Mouse (Mus musculus) testis, adult 2 months (tissue): ENCODE measurements around the gene Suv39h1. TPM values are rescaled to one million over a fixed set of nuclear protein-coding genes. Genes with fewer than 3 reads are reported as not detected.
"Not testable (repeated sequence)": the region's sequence is repeated elsewhere in the genome, so short reads cannot be mapped to it uniquely, and the experiment has no call there.

Experiments
- H3K27ac ChIP-seq: fragments of 200-500 bp; 2 replicates; pipeline ENCODE4 v1.5.1; 2012; ENCODE audit warnings: low read depth, low read length; ENCODE audit not compliant: control insufficient read depth, insufficient read depth
- H3K27me3 ChIP-seq: fragments of 200-500 bp; 2 replicates; pipeline ENCODE4 v1.6.1; 2012; ENCODE audit warnings: mild to moderate bottlenecking, low read length, moderate library complexity; ENCODE audit not compliant: control insufficient read depth, insufficient read depth
- H3K36me3 ChIP-seq: fragments of 200-500 bp; 2 replicates; pipeline ENCODE4 v1.6.1; 2012; ENCODE audit warnings: mild to moderate bottlenecking, low read length; ENCODE audit not compliant: control insufficient read depth, insufficient read depth
- H3K4me1 ChIP-seq: fragments of 200-500 bp; 2 replicates; pipeline ENCODE4 v1.6.1; 2012; ENCODE audit warnings: low read length; ENCODE audit not compliant: control insufficient read depth, insufficient read depth
- H3K4me3 ChIP-seq: fragments of 200-500 bp; 2 replicates; pipeline ENCODE4 v1.5.1; 2012; ENCODE audit warnings: low read depth, mild to moderate bottlenecking, low read length, moderate library complexity, mixed read lengths; ENCODE audit not compliant: control insufficient read depth
- CTCF ChIP-seq: fragments of 200-500 bp; IDR thresholded peaks from 2 replicates; pipeline ENCODE4 v1.5.1; 2012; ENCODE audit warnings: low read depth, mild to moderate bottlenecking, inconsistent platforms, low read length, moderate library complexity; ENCODE audit not compliant: control insufficient read depth, insufficient read depth, insufficient replicate concordance
- POLR2A ChIP-seq: fragments of 200-500 bp; IDR thresholded peaks from 2 replicates; pipeline ENCODE4 v1.6.1; 2012; ENCODE audit warnings: low read depth, mild to moderate bottlenecking, inconsistent platforms, low read length, moderate library complexity; ENCODE audit not compliant: control insufficient read depth
- polyA plus RNA-seq: library from polyadenylated mRNA; depleted of rRNA; stranded (reverse); fragments of >200 nt; gene quantifications from 2 replicates; pipeline ENCODE4 v1.2.3, GENCODE M21; 2012

The Suv39h1 gene
- polyA plus RNA-seq, 1 experiment = 10.0 TPM

GRCm38 (mm10) chrX:8026811-8027210 lies 47.7 kb downstream of the Suv39h1 start:
- no peaks in the 10 kb centered on the region for H3K27me3 ChIP-seq
- no peak overlapping the region for H3K4me3 ChIP-seq
- H3K36me3 ChIP-seq = no peaks in the 10 kb centered on the region
- TF ChIP-seq POLR2A = no peak
- no peak for TF ChIP-seq CTCF
- H3K27ac ChIP-seq = no peak overlapping the region
- H3K4me1 ChIP-seq = no peaks in the 10 kb centered on the region

DNA sequence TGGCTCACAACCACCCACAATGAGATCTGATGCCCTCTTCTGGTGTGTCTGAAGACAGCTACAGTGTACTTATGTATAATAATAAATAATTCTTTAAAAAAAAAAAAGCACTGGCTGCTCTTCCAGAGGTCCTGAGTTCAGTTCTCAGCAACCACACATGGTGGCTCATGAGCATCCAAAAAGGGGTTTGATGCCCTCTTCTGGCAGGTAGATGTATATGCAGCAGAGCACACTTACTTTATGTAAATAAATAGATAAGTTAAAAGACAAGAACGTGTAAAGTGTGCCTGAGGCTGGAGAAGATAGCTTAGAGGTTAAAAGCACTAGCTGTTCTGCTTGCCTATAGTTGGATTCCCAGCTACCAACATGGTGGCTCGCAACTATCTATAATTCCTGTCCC lies 49.8 kb downstream of the Suv39h1 start:
- no peaks in the 10 kb centered on the region for H3K4me1 ChIP-seq
- H3K27me3 ChIP-seq = no peaks in the 10 kb centered on the region
- H3K27ac ChIP-seq = no peak overlapping the region
- H3K4me3 ChIP-seq = no peak overlapping the region
- no peaks in the 10 kb centered on the region for H3K36me3 ChIP-seq
- no peak for TF ChIP-seq CTCF
- TF ChIP-seq POLR2A = no peak

DNA sequence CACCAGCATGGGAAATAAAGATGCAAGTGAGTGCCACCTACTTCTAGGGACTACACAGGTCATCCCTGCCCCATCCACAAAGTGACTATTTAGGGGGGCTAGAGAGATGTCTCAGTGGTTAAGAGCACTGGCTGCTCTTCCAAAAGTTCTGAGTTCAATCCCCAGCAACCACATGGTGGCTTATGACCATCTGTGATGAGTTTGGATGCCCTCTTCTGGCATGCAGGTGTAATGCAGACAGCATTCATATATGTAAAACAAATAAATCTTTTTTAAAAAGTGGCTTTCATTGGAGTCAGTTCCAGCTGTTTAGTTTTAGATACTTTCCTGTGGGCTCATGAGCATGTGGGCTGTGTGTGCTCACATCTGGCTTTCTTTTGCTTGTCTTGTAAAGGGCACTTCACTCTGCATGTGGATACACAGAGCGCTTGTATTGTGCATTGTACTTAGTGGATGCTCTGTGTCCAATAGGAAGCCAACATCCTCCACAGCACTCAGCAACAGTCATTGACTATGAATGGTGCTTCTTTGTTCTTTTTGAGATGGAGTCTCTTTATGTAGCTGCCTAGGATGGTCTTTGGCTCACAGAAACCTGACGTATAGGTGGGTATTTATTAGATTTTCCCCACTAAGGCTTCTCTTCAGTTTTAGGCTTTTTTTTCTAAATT lies 54.3 kb downstream of the Suv39h1 start:
- H3K36me3 ChIP-seq = no peaks in the 10 kb centered on the region
- H3K27ac ChIP-seq = no peak overlapping the region
- H3K4me3 ChIP-seq = no peak overlapping the region
- TF ChIP-seq POLR2A = no peak
- no peaks in the 10 kb centered on the region for H3K27me3 ChIP-seq
- H3K4me1 ChIP-seq = no peaks in the 10 kb centered on the region

GRCm38 (mm10) chrX:8018286-8018685 lies 56.3 kb downstream of the Suv39h1 start, which contains the start of gene Glod5:
Gene Glod5 (minus strand): TSS chrX:8018492.
- Histone ChIP-seq H3K27me3 (no peaks in the 10 kb centered on the region), H3K36me3 (no peaks in the 10 kb centered on the region), H3K4me1 (no peaks in the 10 kb centered on the region), H3K27ac (no peak within 1 kb of the TSS), H3K4me3 (no peak within 1 kb of the TSS)
- TF ChIP-seq POLR2A (no peak), CTCF (no peak)

GRCm38 (mm10) chrX:8017142-8017541 lies 57.4 kb downstream of the Suv39h1 start:
- Histone ChIP-seq H3K27ac (no peak overlapping the region), H3K27me3 (no peaks in the 10 kb centered on the region), H3K4me3 (no peak overlapping the region), H3K36me3 (no peaks in the 10 kb centered on the region), H3K4me1 (no peaks in the 10 kb centered on the region)
- TF ChIP-seq POLR2A (no peak), CTCF (no peak)

DNA sequence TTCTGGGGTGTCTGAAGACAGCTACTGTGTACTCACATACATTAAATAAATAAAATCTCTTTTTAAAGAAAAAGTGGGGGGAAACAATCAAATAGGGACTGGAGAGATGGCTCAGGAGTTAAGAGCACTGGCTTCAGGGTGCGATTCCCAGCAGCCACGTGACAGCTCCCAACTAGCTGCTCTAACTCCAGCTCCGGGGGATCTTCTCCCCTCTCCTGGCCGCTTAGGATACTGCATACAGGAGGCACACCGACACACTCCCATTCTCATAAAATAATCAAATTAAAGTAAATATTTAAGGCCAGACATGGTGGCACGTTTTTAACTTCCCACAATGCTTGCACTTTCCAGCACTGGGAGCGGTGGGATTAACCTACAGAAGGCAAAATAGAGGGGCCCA lies 58.9 kb downstream of the Suv39h1 start:
- H3K4me1 ChIP-seq, H3K4me3 ChIP-seq, H3K27ac ChIP-seq: not testable (repeated sequence)

DNA sequence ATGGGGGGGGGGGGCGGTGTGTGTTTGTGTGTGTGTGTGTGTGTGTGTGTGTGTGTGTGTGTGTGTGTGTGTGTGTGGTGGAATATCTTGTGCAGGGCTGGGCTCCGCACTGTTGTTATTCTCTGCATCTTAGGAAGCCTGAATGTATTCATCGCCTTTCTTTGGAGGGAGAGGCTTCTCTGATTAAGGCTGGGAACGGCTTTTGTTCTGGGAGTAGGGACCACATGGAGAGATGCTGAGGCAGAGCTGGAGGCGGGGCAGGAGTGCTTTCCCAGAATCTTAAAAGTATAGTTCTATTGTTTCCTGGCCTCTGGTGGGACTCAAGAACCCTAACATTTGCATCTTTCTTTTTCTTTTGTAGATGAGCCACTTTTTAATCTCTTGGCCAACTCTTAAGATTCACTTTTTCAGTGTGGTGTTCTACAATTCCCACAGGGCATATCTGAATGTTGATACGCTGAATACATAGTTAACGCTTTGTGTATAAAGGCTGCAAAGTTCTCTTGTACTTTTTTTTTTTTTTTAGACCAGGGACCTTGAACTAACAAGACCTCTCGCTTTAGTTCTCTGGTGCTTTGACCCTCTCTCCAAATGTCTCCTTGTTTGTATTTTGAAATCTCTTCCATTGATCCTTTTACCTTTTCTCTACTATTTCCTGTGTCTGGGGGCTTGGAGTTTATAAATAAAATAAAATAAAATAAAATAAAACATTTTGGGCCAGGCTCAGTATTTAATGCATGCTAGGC lies 60.8 kb downstream of the Suv39h1 start:
- no peaks in the 10 kb centered on the region for H3K4me1 ChIP-seq
- no peak for TF ChIP-seq CTCF
- no peak for TF ChIP-seq POLR2A
- no peaks in the 10 kb centered on the region for H3K36me3 ChIP-seq
- H3K27ac ChIP-seq = no peak overlapping the region
- no peak overlapping the region for H3K4me3 ChIP-seq
- no peaks in the 10 kb centered on the region for H3K27me3 ChIP-seq

More for the DNA sequence above, 58.9 kb downstream of the Suv39h1 start:
- not testable (repeated sequence) for H3K27me3 ChIP-seq, H3K36me3 ChIP-seq
